Mouse (Mus musculus): ENCODE data around the gene Far1. TPM values are rescaled to one million over a fixed set of nuclear protein-coding genes. Genes with fewer than 3 reads are reported as not detected.

The Far1 gene
- polyA plus RNA-seq, 1 experiment, result 8.2 TPM

DNA sequence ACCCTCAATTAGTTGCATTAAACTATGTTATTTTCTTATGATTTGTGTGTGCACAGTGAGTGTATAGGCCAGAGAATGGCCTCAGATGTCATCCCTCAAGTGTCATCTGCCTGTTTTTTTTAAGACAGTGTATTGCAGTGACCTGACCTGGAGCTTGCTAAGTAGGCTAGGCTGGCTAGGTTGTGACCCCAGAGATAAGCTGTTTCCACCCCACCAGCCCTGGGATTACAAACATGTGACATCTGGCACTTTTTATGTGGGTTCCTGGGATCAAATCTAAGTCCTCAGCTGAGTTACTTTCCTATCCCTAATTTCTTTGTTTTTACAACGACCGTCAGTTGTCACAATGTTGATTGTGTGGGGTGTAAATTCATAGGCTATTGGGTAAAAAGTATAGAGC is 17.8 kb upstream of the Far1 start:
- Histone ChIP-seq H3ac (ENCODE audit: control insufficient read depth, insufficient read length) (no peak overlapping the region), H3K79me2 (ENCODE audit: control insufficient read depth, insufficient read depth) (no peaks in the 10 kb centered on the region), H3K36me3 (ENCODE audit: control insufficient read depth, insufficient read depth) (no peaks in the 10 kb centered on the region), H3K27me3 (ENCODE audit: control insufficient read depth, insufficient read depth, insufficient read length) (no peaks in the 10 kb centered on the region), H3K4me3 (no peak overlapping the region), H3K4me2 (ENCODE audit: low read depth) (no peak overlapping the region)
- TF ChIP-seq POLR2A (IDR thresholded peaks at IDR 0.05; ENCODE audit: insufficient read length, low read depth), result no peak
- no peak for TF ChIP-seq SRF (IDR thresholded peaks at IDR 0.05; ENCODE audit: control insufficient read depth, insufficient read length, low read depth)
- no peak for TF ChIP-seq MYOD1 (IDR thresholded peaks at IDR 0.05; ENCODE audit: control insufficient read depth in 1 of 3, insufficient read length in 2 of 3, low read depth in 2 of 3)
- no peak for TF ChIP-seq CEBPB (IDR thresholded peaks at IDR 0.05; ENCODE audit: insufficient read depth, poor library complexity, severe bottlenecking)
- no peak for TF ChIP-seq MAX (IDR thresholded peaks at IDR 0.05; ENCODE audit: low read depth)
- no peak for TF ChIP-seq USF1 (IDR thresholded peaks at IDR 0.05; ENCODE audit: low read depth)
- TF ChIP-seq MYOG (IDR thresholded peaks at IDR 0.05; ENCODE audit: control insufficient read depth in 1 of 3, insufficient read depth in 1 of 3, insufficient read length in 2 of 3, low read depth in 2 of 3), result no peak

DNA sequence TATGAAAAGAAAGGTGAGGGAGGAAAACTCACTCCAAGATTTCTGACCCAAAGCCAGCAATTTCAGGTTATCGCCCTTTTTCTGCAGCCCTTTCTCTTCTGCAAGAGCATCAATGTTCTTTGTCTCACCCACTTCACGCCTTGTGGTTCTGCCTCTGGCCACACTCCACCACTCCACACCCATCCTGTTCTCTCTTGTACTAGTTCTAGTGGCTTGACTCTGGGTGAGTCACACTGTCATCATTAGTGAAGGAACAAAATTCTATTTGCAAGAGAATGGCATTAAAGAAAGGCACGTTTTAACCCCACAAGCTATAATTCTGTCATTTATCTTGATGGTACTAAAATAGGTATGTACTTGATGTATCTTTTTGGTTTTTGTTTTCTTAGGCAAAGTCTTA is 15.2 kb upstream of the Far1 start:
- no peak overlapping the region for H3K4me2 ChIP-seq (ENCODE audit: low read depth)

GRCm38 (mm10) chr7:113499821-113500220 is 13.8 kb upstream of the Far1 start:
- Histone ChIP-seq H3K27me3 (ENCODE audit: control insufficient read depth, insufficient read depth, insufficient read length) (no peaks in the 10 kb centered on the region), H3ac (ENCODE audit: control insufficient read depth, insufficient read length) (no peak overlapping the region), H3K79me2 (ENCODE audit: control insufficient read depth, insufficient read depth) (no peaks in the 10 kb centered on the region), H3K4me2 (ENCODE audit: low read depth) (no peak overlapping the region), H3K4me3 (no peak overlapping the region), H3K36me3 (ENCODE audit: control insufficient read depth, insufficient read depth) (no peaks in the 10 kb centered on the region)
- TF ChIP-seq MAX (IDR thresholded peaks at IDR 0.05; ENCODE audit: low read depth) (no peak), POLR2AphosphoS2 (IDR thresholded peaks at IDR 0.05; ENCODE audit: insufficient read length, low read depth) (no peak), MYOG (IDR thresholded peaks at IDR 0.05; ENCODE audit: control insufficient read depth in 1 of 3, insufficient read depth in 1 of 3, insufficient read length in 2 of 3, low read depth in 2 of 3) (no peak), CEBPB (IDR thresholded peaks at IDR 0.05; ENCODE audit: insufficient read depth, poor library complexity, severe bottlenecking) (no peak), POLR2A (IDR thresholded peaks at IDR 0.05; ENCODE audit: insufficient read length, low read depth) (no peak), USF1 (IDR thresholded peaks at IDR 0.05; ENCODE audit: low read depth) (no peak), TCF3 (IDR thresholded peaks at IDR 0.05; ENCODE audit: insufficient read length, low read depth) (no peak)

More for the DNA sequence above, 15.2 kb upstream of the Far1 start:
- no peak overlapping the region for H3K4me3 ChIP-seq
- no peaks in the 10 kb centered on the region for H3K79me2 ChIP-seq (ENCODE audit: control insufficient read depth, insufficient read depth)
- no peaks in the 10 kb centered on the region for H3K27me3 ChIP-seq (ENCODE audit: control insufficient read depth, insufficient read depth, insufficient read length)
- TF ChIP-seq MAX (IDR thresholded peaks at IDR 0.05; ENCODE audit: low read depth), result no peak
- TF ChIP-seq POLR2A (IDR thresholded peaks at IDR 0.05; ENCODE audit: insufficient read length, low read depth), result no peak
- TF ChIP-seq POLR2AphosphoS2 (IDR thresholded peaks at IDR 0.05; ENCODE audit: insufficient read length, low read depth), result no peak
- TF ChIP-seq REST (IDR thresholded peaks at IDR 0.05; ENCODE audit: insufficient read depth, insufficient read length), result no peak
- TF ChIP-seq TCF3 (IDR thresholded peaks at IDR 0.05; ENCODE audit: insufficient read length, low read depth), result no peak
- no peak for TF ChIP-seq USF1 (IDR thresholded peaks at IDR 0.05; ENCODE audit: low read depth)
- TF ChIP-seq MYOD1 (IDR thresholded peaks at IDR 0.05; ENCODE audit: control insufficient read depth in 1 of 3, insufficient read length in 2 of 3, low read depth in 2 of 3), result no peak
- no peak for TF ChIP-seq E2F4 (IDR thresholded peaks at IDR 0.05; ENCODE audit: insufficient read depth)
- no peak for TF ChIP-seq CEBPB (IDR thresholded peaks at IDR 0.05; ENCODE audit: insufficient read depth, poor library complexity, severe bottlenecking)
- TF ChIP-seq TCF12 (IDR thresholded peaks at IDR 0.05; ENCODE audit: insufficient read depth, poor library complexity, severe bottlenecking), result no peak
- no peak for TF ChIP-seq SRF (IDR thresholded peaks at IDR 0.05; ENCODE audit: control insufficient read depth, insufficient read length, low read depth)
- TF ChIP-seq MYOG (IDR thresholded peaks at IDR 0.05; ENCODE audit: control insufficient read depth in 1 of 3, insufficient read depth in 1 of 3, insufficient read length in 2 of 3, low read depth in 2 of 3), result no peak
- H3K36me3 ChIP-seq (ENCODE audit: control insufficient read depth, insufficient read depth), result no peaks in the 10 kb centered on the region
- no peak overlapping the region for H3ac ChIP-seq (ENCODE audit: control insufficient read depth, insufficient read length)

DNA sequence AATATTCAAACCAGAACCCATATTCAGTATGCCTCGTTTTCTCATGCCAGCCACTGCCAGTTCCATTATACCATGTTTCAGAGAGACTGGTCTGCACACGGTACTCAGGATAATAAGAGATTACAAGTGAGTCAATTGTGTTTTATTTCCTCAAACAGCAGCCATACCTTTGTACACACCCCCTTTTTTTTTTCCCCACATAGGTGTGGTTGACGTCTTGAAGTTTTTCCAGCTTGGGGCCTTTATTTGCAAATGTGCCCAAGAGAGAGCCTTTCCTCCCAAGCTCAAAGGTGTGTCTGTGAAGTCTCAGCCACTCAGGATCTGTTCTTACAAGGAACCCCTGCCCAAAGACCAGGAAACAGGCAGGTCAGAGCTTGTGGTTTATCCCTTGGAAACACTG is 11.2 kb upstream of the Far1 start:
- H3K36me3 ChIP-seq (ENCODE audit: control insufficient read depth, insufficient read depth), result no peaks in the 10 kb centered on the region
- no peaks in the 10 kb centered on the region for H3K79me2 ChIP-seq (ENCODE audit: control insufficient read depth, insufficient read depth)
- TF ChIP-seq CEBPB (IDR thresholded peaks at IDR 0.05; ENCODE audit: insufficient read depth, poor library complexity, severe bottlenecking), result no peak
- H3K27me3 ChIP-seq (ENCODE audit: control insufficient read depth, insufficient read depth, insufficient read length), result no peaks in the 10 kb centered on the region
- no peak overlapping the region for H3K4me3 ChIP-seq
- no peak overlapping the region for H3K4me2 ChIP-seq (ENCODE audit: low read depth)
- H3ac ChIP-seq (ENCODE audit: control insufficient read depth, insufficient read length), result no peak overlapping the region

DNA sequence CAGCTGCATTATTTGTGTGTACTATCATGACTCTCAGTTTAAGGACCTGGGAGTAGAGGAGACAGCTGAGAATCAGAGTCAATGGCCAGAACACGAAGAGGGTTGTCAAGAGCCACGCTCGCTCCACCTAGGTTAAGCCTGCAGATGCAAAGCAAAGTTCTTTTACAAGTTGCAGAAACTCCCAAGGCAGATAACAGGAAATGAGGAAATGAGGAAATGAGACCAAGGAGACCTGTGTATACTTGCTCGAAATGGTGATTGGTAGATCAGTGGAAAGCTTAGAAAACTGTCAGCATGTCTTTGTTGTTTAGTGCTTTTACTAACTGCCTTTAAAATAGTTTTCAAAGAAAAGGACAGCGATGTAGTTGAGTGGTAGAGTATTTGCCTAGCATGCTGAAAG is 8.6 kb upstream of the Far1 start:
- Histone ChIP-seq H3K36me3 (ENCODE audit: control insufficient read depth, insufficient read depth) (no peaks in the 10 kb centered on the region), H3K4me2 (ENCODE audit: low read depth) (no peak overlapping the region), H3K27me3 (ENCODE audit: control insufficient read depth, insufficient read depth, insufficient read length) (no peaks in the 10 kb centered on the region), H3ac (ENCODE audit: control insufficient read depth, insufficient read length) (no peak overlapping the region), H3K79me2 (ENCODE audit: control insufficient read depth, insufficient read depth) (no peaks in the 10 kb centered on the region), H3K4me3 (no peak overlapping the region)
- no peak for TF ChIP-seq SRF (IDR thresholded peaks at IDR 0.05; ENCODE audit: control insufficient read depth, insufficient read length, low read depth)
- no peak for TF ChIP-seq POLR2AphosphoS2 (IDR thresholded peaks at IDR 0.05; ENCODE audit: insufficient read length, low read depth)
- TF ChIP-seq TCF12 (IDR thresholded peaks at IDR 0.05; ENCODE audit: insufficient read depth, poor library complexity, severe bottlenecking), result no peak
- no peak for TF ChIP-seq USF1 (IDR thresholded peaks at IDR 0.05; ENCODE audit: low read depth)
- TF ChIP-seq POLR2A (IDR thresholded peaks at IDR 0.05; ENCODE audit: insufficient read length, low read depth), result no peak
- no peak for TF ChIP-seq MAX (IDR thresholded peaks at IDR 0.05; ENCODE audit: low read depth)
- no peak for TF ChIP-seq MYOG (IDR thresholded peaks at IDR 0.05; ENCODE audit: control insufficient read depth in 1 of 3, insufficient read depth in 1 of 3, insufficient read length in 2 of 3, low read depth in 2 of 3)
- TF ChIP-seq TCF3 (IDR thresholded peaks at IDR 0.05; ENCODE audit: insufficient read length, low read depth), result no peak
- TF ChIP-seq MYOD1 (IDR thresholded peaks at IDR 0.05; ENCODE audit: control insufficient read depth in 1 of 3, insufficient read length in 2 of 3, low read depth in 2 of 3), result no peak
- TF ChIP-seq E2F4 (IDR thresholded peaks at IDR 0.05; ENCODE audit: insufficient read depth), result no peak
- TF ChIP-seq REST (IDR thresholded peaks at IDR 0.05; ENCODE audit: insufficient read depth, insufficient read length), result no peak
- no peak for TF ChIP-seq CEBPB (IDR thresholded peaks at IDR 0.05; ENCODE audit: insufficient read depth, poor library complexity, severe bottlenecking)
